Mouse (Mus musculus) layer of hippocampus, postnatal 25 days (tissue): ENCODE data around the gene Mtif2. TPM values are rescaled to one million over a fixed set of nuclear protein-coding genes. Genes with fewer than 3 reads are reported as not detected.

Experiments used
- DNase-seq, 2 experiments: peaks; one replicate each; pipeline ENCODE4 v3.0.0; 2022; ENCODE audit warnings: mixed read lengths in 2 of 2, low spot score in 1 of 2; ENCODE audit errors: extremely low spot score in 1 of 2
- total RNA-seq, 2 experiments: library from RNA; stranded (reverse); gene quantifications; 2 replicates each; pipeline ENCODE4 v1.2.3; 2021

Gene Mtif2
- total RNA-seq, 2 experiments from 2014 or later: 34.0 to 34.5 TPM

- DNase-seq: no peak
Observed at GRCm38 (mm10) chr11:29548504-29549424, 22.6 kb downstream of the Mtif2 start.

GRCm38 (mm10) chr11:29549425-29549778 lies 23.2 kb downstream of the Mtif2 start:
- DNase-seq: no peak

GRCm38 (mm10) chr11:29560452-29560851 lies 34.2 kb downstream of the Mtif2 start:
- DNase-seq: no peak

- DNase-seq: no peak
Observed at GRCm38 (mm10) chr11:29560990-29561389, 34.8 kb downstream of the Mtif2 start.

- DNase-seq: no peak
Observed at GRCm38 (mm10) chr11:29563406-29563805, 37.2 kb downstream of the Mtif2 start.

- no peak for DNase-seq
Observed at GRCm38 (mm10) chr11:29571536-29571935, 45.3 kb downstream of the Mtif2 start.

- DNase-seq: no peak
Observed at GRCm38 (mm10) chr11:29572656-29573055, 46.4 kb downstream of the Mtif2 start.

GRCm38 (mm10) chr11:29579610-29580009 lies 53.4 kb downstream of the Mtif2 start:
- DNase-seq: no peak

Other genes starting within 250 kb of the Mtif2 start
- 10 to 100 TPM; 59.4 to 70.6 TPM for gene Ccdc88a, start 152.8 kb upstream of the Mtif2 start, total RNA-seq
- 1 to 10 TPM; 3.8 to 6.1 TPM for gene Prorsd1, start 11.4 kb upstream of the Mtif2 start, total RNA-seq
- gene Clhc1, start 21.5 kb downstream of the Mtif2 start, total RNA-seq: under 1 TPM in 1 of 2 experiments, not detected in 1; 0.19 TPM
- 100 to 1,000 TPM; 414 to 516 TPM for gene Rps27a, start 21.7 kb downstream of the Mtif2 start, total RNA-seq
- gene Rtn4, start 166.5 kb downstream of the Mtif2 start, total RNA-seq: 100 to 1,000 TPM; 497 to 514 TPM